Mouse (Mus musculus): ENCODE data around the gene Vps41.

DNA sequence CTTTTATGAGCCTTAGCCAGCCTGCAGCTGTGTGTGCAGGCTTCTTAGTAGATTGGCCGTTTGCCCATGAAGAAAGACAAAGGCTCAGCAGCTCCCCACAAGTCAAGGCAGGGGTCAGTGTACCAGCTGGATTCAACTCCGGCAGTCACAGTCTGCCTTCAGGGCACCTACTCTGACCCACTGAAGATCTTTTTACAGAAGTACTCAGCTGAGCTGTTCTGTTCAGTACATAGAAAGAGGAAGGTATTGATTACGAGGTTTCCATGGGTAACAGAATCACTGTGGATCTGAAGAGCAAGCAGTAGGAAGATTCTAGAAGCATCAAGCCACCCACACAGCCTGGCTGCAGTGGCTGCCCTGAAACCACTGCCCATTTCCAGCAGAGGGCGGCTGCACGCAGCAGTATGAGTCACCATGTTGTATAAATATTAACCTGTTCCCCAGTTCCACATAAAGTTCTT, 151.0 kb downstream of the Vps41 start:
- TF ChIP-seq GATA1 (IDR thresholded peaks at IDR 0.05; ENCODE audit: borderline replicate concordance, low read length) (no peak), CTCF (IDR thresholded peaks at IDR 0.05; ENCODE audit: low read depth, low read length) (no peak), TAL1 (conservative IDR thresholded peaks at IDR 0.05; ENCODE audit: low read depth, low read length) (no peak), POLR2AphosphoS5 (IDR thresholded peaks at IDR 0.05; ENCODE audit: insufficient replicate concordance, low read depth, low read length) (no peak)
